Mouse (Mus musculus) bone marrow, adult 2 months (tissue): ENCODE measurements around the gene Eef1akmt1. TPM values are rescaled to one million over a fixed set of nuclear protein-coding genes. Genes with fewer than 3 reads are reported as not detected.

Experiments
- H3K27ac ChIP-seq: fragments of 200-500 bp; 2 replicates; pipeline ENCODE4 v1.5.1; 2012; ENCODE audit warnings: low read depth, mild to moderate bottlenecking, control low read depth, inconsistent platforms, low read length; ENCODE audit not compliant: control insufficient read depth, poor library complexity, insufficient read depth
- H3K4me1 ChIP-seq: fragments of 200-500 bp; 2 replicates; pipeline ENCODE4 v1.6.1; 2011; ENCODE audit warnings: low read length; ENCODE audit not compliant: control insufficient read depth, insufficient read depth
- H3K4me3 ChIP-seq: fragments of 200-500 bp; replicated peaks from 2 replicates; pipeline ENCODE3; 2011; ENCODE audit warnings: mild to moderate bottlenecking, low read depth, low read length, control low read depth; ENCODE audit not compliant: control insufficient read depth
- CTCF ChIP-seq: fragments of 200-500 bp; IDR thresholded peaks from 2 replicates; pipeline ENCODE4 v1.5.1; 2011; ENCODE audit warnings: low read length, control low read depth; ENCODE audit not compliant: control insufficient read depth, insufficient read depth
- POLR2A ChIP-seq: fragments of 200-500 bp; IDR thresholded peaks from 2 replicates; pipeline ENCODE4 v1.6.1; 2011; ENCODE audit warnings: low read depth, mild to moderate bottlenecking, control low read depth, low read length, borderline replicate concordance; ENCODE audit not compliant: control insufficient read depth
- WGBS: fragments of 180-500 bp; shearing (Covaris S2); methylation state at CpG from one replicate; pipeline ENCODE4 v1.1.7; 2018; 5-methylcytosine and 5-hydroxymethylcytosine counted together
- polyA plus RNA-seq: library from polyadenylated mRNA; stranded (reverse); fragments of >200 nt; gene quantifications from 2 replicates; pipeline ENCODE4 v1.2.4, GENCODE M21; 2011; ENCODE audit warnings: low replicate concordance; ENCODE audit not compliant: missing spikeins, insufficient read depth, insufficient read length

Gene Eef1akmt1
- polyA plus RNA-seq, 1 experiment = 7.6 TPM

DNA sequence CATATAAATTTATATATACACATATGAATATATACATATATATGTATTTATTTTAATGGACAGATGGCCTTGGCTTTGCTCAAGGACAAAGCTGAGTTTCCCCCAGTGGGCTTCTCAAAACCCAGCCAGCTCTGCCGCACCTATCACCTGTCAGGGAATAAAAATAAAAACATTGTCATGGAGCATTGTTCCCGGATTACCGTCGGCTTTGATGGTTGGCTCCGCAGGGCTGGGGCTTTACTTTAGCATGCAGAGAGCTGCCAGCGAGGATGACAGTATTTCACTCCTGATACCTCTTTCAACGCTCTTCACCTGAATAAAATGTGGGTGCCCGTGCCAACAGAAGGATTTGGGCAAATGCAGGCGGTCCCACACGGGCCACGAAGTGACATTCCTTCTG is 37.6 kb downstream of the Eef1akmt1 start:
- WGBS = 85% methylated on average over 11 of the region's 11 CpGs
- Histone ChIP-seq H3K4me1 (peaks cover 6% of the 10 kb centered on the region), H3K4me3 (no peak overlapping the region), H3K27ac (no peak overlapping the region)
- no peak for TF ChIP-seq POLR2A
- no peak for TF ChIP-seq CTCF

DNA sequence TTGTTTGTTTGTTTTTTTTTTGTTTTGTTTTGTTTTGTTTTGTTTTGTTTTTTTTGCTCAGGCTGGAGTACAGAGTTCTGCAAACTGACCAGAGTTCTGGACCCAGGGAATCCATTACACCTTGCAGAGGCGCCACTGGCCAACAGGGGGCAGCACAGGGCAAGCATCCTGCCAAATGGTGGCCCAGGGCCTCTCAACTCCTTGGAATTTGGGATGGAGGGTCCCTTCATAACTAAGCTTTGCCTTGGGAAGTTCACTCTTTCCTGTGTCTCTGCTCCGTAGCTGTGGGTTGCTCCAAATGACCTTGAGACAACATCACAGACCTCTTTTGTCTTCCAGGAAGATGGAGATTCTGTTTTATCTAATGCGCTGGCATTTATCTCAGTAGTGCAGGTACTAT is 38.2 kb downstream of the Eef1akmt1 start:
- peak; percentile 73 for TF ChIP-seq CTCF
- no peak for TF ChIP-seq POLR2A
- Histone ChIP-seq H3K4me3 (no peak overlapping the region), H3K4me1 (peaks cover 2% of the 10 kb centered on the region), H3K27ac (no peak overlapping the region)
- 54% methylated on average over 3 of the region's 3 CpGs for WGBS

DNA sequence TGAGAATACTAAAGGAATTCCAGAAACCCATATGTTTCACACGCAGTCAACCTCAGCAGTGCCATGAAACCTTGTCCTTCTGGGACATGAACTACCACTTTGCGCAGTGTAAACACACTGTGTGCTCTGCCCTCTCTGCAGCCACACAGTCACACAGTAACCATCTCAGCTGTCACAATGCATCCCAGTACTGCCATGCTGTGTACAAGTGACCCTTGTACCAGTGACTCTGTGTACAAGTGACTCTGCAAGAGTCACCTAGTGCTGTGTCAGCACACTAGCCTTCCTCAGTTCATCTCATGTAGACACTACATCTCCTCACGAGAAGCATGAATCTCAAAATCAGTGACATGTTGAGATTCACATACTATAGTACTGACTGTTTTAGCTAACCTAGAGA is 38.8 kb downstream of the Eef1akmt1 start:
- H3K4me3 ChIP-seq = no peak overlapping the region
- H3K4me1 ChIP-seq = no peaks in the 10 kb centered on the region; the same call in none of the 2 replicates
- WGBS = 81% methylated on average over 3 of the region's 3 CpGs
- no peak overlapping the region for H3K27ac ChIP-seq
- TF ChIP-seq CTCF (no peak), POLR2A (no peak)

DNA sequence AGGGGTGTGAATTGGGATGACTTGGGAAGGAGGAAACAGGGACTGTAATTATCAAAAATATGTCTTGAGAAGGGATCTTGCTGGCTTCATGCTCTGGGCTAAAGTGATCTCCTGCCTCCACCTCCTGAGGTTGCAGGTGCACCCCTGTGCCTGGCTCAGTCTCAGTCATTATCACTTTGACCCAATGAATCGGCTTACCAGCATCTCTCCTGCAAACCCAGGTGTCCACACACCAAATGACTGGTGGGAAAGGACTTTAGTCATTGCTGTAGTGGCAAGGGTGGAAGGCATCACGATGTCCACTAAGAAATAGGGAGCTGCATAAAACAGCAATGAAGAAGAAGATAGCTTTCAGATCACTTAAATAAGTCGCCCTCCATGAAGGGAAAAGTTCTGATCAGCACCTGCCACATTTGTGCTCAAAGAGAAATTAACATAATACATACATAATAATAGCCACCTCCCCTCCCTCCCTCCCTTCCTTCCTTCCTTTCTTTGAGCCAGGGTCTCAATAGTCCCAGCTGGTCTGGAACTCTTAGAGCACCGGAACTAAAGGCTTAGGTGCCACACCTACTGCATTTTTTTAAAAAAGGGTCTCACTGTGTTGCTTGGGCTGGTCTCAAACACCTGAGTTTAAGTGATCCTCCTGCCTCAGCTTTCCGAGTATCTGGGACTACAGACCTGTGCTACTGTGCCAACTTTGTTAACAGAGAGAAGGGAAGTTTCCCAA is 41.5 kb downstream of the Eef1akmt1 start:
- Histone ChIP-seq H3K27ac (no peak overlapping the region), H3K4me1 (no peaks in the 10 kb centered on the region; the same call in none of the 2 replicates), H3K4me3 (no peak overlapping the region)
- 34% methylated on average over 5 of the region's 5 CpGs for WGBS
- no peak for TF ChIP-seq CTCF
- no peak for TF ChIP-seq POLR2A

DNA sequence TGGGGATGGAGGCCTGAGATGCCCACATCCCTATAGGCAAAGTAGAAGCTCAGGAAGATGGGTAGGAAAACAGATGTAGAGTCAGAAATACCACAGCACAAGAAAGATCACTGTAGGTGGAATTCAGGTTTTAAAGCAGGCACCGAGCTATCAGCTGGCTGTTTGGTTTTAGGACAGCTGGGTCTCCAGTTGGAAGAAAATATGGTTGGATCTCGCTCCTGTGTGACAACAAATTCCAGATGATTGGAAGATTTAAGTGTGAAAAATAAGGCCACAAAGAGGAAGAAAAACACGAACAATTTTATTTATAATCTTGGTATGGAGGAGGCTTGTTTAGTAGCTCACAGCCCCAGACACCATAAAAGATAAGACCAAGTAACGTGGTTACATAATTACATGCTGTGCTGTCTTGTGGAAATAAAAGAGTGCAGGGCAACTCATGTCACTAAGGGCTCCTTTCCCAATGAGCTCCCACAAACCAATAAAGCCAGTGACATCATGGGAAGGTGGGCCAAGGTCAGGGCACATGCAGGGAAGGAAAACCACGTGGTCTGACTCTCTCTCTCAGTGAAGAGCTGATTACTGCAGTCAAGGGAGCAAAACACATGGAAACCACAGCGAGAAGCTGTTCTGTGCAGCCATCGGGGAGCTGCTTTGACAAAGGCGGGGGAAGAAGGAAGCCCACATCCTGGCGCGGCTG is 42.2 kb downstream of the Eef1akmt1 start:
- no peaks in the 10 kb centered on the region; the same call in none of the 2 replicates for H3K4me1 ChIP-seq
- H3K4me3 ChIP-seq = no peak overlapping the region
- 20% methylated on average over 10 of the region's 10 CpGs for WGBS
- no peak overlapping the region for H3K27ac ChIP-seq
- TF ChIP-seq CTCF = no peak
- no peak for TF ChIP-seq POLR2A

DNA sequence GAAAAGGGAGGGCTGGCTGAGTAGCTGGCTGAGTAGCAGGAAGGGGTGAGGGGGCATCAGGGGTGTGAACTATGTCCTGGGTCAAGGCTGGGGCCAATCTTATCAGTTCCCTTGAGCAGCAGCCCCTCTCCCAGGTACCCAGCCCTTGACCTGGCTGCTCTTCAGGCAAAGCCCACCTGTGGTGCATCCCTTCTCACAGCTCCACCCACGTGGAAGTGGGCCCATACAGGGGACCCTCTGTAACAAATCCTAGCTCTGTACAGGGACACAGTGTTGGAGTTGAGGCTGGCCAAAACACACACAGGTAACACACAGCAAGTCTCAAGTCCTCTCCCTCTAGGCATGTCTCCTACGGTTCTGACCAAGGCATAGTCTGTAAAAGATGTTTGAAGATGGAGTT is 43.8 kb downstream of the Eef1akmt1 start:
- 51% methylated on average over 2 of the region's 2 CpGs for WGBS
- no peaks in the 10 kb centered on the region; the same call in none of the 2 replicates for H3K4me1 ChIP-seq
- TF ChIP-seq POLR2A (no peak), CTCF (no peak)
- no peak overlapping the region for H3K27ac ChIP-seq
- no peak overlapping the region for H3K4me3 ChIP-seq

DNA sequence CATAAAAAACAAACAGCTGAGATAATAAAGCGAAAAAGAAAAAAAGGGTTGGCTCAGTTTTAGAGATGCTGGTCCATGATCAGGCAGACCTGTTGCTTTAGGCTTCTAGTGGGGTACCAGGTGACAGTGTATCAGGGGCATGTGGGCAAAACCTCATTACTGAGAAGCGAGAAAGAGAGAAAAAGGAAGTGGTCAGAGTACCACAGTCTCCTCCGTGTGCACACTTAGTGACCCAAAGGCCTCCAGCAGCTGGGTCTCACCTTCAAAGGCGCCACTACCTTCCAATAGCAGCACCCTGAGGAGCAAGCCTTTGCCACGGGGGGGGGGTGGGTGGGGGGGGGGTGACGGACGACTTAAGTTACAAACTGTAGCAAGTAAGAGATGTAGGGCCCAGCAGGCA is 44.3 kb downstream of the Eef1akmt1 start:
- Histone ChIP-seq H3K4me3 (no peak overlapping the region), H3K27ac (no peak overlapping the region), H3K4me1 (no peaks in the 10 kb centered on the region; the same call in none of the 2 replicates)
- TF ChIP-seq POLR2A = no peak
- TF ChIP-seq CTCF = no peak
- WGBS = 15% methylated on average over 7 of the region's 7 CpGs

DNA sequence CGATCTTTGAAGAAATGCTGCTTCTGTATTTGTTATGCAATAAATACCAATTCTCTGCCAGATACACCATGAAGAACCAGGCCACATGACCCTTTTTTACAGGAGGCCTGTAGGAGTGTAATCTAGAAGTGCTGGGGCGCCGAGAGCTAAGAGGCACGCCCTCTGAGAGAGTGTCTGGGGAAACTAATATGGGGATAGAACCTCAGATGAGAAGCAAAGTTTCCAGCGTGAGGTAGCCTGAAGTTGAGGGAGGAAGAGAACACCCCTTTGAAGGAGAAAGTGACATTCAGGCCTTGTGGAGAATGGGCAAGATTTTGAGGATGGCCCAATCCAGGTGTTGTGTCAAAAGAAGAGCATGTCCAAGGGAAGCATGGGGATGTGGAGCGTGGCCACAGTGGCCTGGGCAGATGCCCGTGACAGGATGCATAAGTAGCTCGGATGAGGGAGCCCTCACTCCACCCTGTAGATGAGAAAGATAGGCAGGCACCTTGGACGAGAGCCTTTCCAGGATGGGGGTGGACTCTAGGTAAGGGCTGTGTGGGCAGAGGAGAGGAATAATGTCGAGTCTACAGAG is 45.3 kb downstream of the Eef1akmt1 start:
- 46% methylated on average over 10 of the region's 10 CpGs for WGBS
- TF ChIP-seq POLR2A (no peak), CTCF (no peak)
- H3K4me1 ChIP-seq = no peaks in the 10 kb centered on the region; the same call in none of the 2 replicates
- no peak overlapping the region for H3K27ac ChIP-seq
- peak overlapping the region; percentile 42 for H3K4me3 ChIP-seq
